Mouse (Mus musculus) ES-Bruce4 (cell line): ENCODE results near the gene Adamtsl4. TPM values are rescaled to one million over a fixed set of nuclear protein-coding genes. Genes with fewer than 3 reads are reported as not detected.

Experiments used
- H3K27ac ChIP-seq: 2 replicates; pipeline ENCODE4 v1.5.1; 2012; ENCODE audit warnings: low read length, inconsistent platforms; ENCODE audit not compliant: insufficient read depth
- H3K27me3 ChIP-seq: 2 replicates; pipeline ENCODE4 v1.6.1; 2012; ENCODE audit warnings: mild to moderate bottlenecking, low read length, inconsistent platforms; ENCODE audit not compliant: control insufficient read depth, poor library complexity, insufficient read depth, severe bottlenecking
- H3K36me3 ChIP-seq: 2 replicates; pipeline ENCODE4 v1.6.1; 2012; ENCODE audit warnings: inconsistent platforms, mild to moderate bottlenecking, low read length, moderate library complexity; ENCODE audit not compliant: control insufficient read depth, poor library complexity, insufficient read depth, severe bottlenecking
- H3K4me1 ChIP-seq: one replicate; pipeline ENCODE4 v1.8.1; 2011; ENCODE audit warnings: low read length; ENCODE audit not compliant: control insufficient read depth, insufficient read depth
- H3K4me3 ChIP-seq: 2 replicates; pipeline ENCODE4 v1.5.1; 2011; ENCODE audit warnings: low read depth, mild to moderate bottlenecking, low read length
- H3K9ac ChIP-seq: 2 replicates; pipeline ENCODE4 v1.6.1; 2012; ENCODE audit warnings: low read depth, mild to moderate bottlenecking, inconsistent platforms; ENCODE audit not compliant: poor library complexity, severe bottlenecking
- H3K9me3 ChIP-seq: replicated peaks from 2 replicates; pipeline ENCODE4 v1.6.1; 2012; ENCODE audit warnings: mild to moderate bottlenecking, low read length, inconsistent platforms; ENCODE audit not compliant: control insufficient read depth, poor library complexity, insufficient read depth, severe bottlenecking
- CTCF ChIP-seq: IDR thresholded peaks from one replicate; pipeline ENCODE4 v1.8.1; 2011; ENCODE audit warnings: low read depth, low read length
- EP300 ChIP-seq: IDR thresholded peaks from 2 replicates; pipeline ENCODE4 v1.6.1; 2011; ENCODE audit warnings: low read depth, low read length; ENCODE audit not compliant: insufficient read depth
- POLR2A ChIP-seq: IDR thresholded peaks from one replicate; pipeline ENCODE4 v1.8.1; 2011; ENCODE audit warnings: low read length; ENCODE audit not compliant: insufficient read depth
- polyA plus RNA-seq: library from polyadenylated mRNA; stranded (reverse); fragments of >200 nt; gene quantifications from 2 replicates; pipeline ENCODE4 v1.2.4, GENCODE M21; 2011; ENCODE audit warnings: low read depth; ENCODE audit not compliant: missing spikeins, insufficient read depth, insufficient read length

Adamtsl4 gene
- polyA plus RNA-seq, 1 experiment, result 10.1 TPM

GRCm38 (mm10) chr3:95668026-95668425, 19.7 kb downstream of the Adamtsl4 start:
- Histone ChIP-seq H3K9ac (peak overlapping the region; percentile 19), H3K27me3 (no peaks in the 10 kb centered on the region), H3K27ac (peak overlapping the region; percentile 95), H3K4me1 (peaks cover 8% of the 10 kb centered on the region), H3K36me3 (peaks cover 17% of the 10 kb centered on the region), H3K9me3 (no peaks in the 10 kb centered on the region), H3K4me3 (peak overlapping the region; percentile 14)
- TF ChIP-seq CTCF (no peak), POLR2A (no peak), EP300 (no peak)

GRCm38 (mm10) chr3:95667521-95667920, 20.2 kb downstream of the Adamtsl4 start:
- Histone ChIP-seq H3K9ac (peak overlapping the region; percentile 19), H3K36me3 (peaks cover 22% of the 10 kb centered on the region), H3K27ac (peak overlapping the region; percentile 95), H3K4me1 (peaks cover 8% of the 10 kb centered on the region), H3K27me3 (no peaks in the 10 kb centered on the region), H3K9me3 (no peaks in the 10 kb centered on the region), H3K4me3 (peak overlapping the region; percentile 14; the same call in 1 of the 2 replicates)
- TF ChIP-seq EP300, result no peak
- no peak for TF ChIP-seq POLR2A
- no peak for TF ChIP-seq CTCF

- TF ChIP-seq EP300, result peak; percentile 90
- no peak for TF ChIP-seq CTCF
- no peaks in the 10 kb centered on the region for H3K27me3 ChIP-seq
- no peak overlapping the region for H3K4me3 ChIP-seq
- peak overlapping the region; percentile 95 for H3K27ac ChIP-seq
- H3K4me1 ChIP-seq, result peaks cover 8% of the 10 kb centered on the region
- H3K9me3 ChIP-seq, result no peaks in the 10 kb centered on the region
- H3K9ac ChIP-seq, result peak overlapping the region; percentile 77
- H3K36me3 ChIP-seq, result peaks cover 33% of the 10 kb centered on the region
These were observed 21.4 kb downstream of the Adamtsl4 start for GRCm38 (mm10) chr3:95666124-95666844.

GRCm38 (mm10) chr3:95664940-95665352, 22.8 kb downstream of the Adamtsl4 start:
- Histone ChIP-seq H3K27ac (peak overlapping the region; percentile 98), H3K4me3 (peak overlapping the region; percentile 10; the same call in 1 of the 2 replicates), H3K9me3 (no peaks in the 10 kb centered on the region), H3K27me3 (no peaks in the 10 kb centered on the region), H3K36me3 (peaks cover 47% of the 10 kb centered on the region), H3K9ac (peak overlapping the region; percentile 77), H3K4me1 (peaks cover 8% of the 10 kb centered on the region)
- TF ChIP-seq POLR2A (no peak), EP300 (no peak), CTCF (no peak)

GRCm38 (mm10) chr3:95663969-95664608, 23.6 kb downstream of the Adamtsl4 start:
- Histone ChIP-seq H3K36me3 (peaks cover 54% of the 10 kb centered on the region), H3K27me3 (no peaks in the 10 kb centered on the region), H3K27ac (peak overlapping the region; percentile 98), H3K4me1 (peaks cover 6% of the 10 kb centered on the region), H3K9ac (peak overlapping the region; percentile 77), H3K4me3 (no peak overlapping the region), H3K9me3 (no peaks in the 10 kb centered on the region)
- TF ChIP-seq EP300, result no peak
- no peak for TF ChIP-seq POLR2A
- TF ChIP-seq CTCF, result no peak

- no peaks in the 10 kb centered on the region for H3K27me3 ChIP-seq
- no peak overlapping the region for H3K9ac ChIP-seq
- H3K36me3 ChIP-seq, result peaks cover 55% of the 10 kb centered on the region
- peaks cover 3% of the 10 kb centered on the region for H3K4me1 ChIP-seq
- H3K27ac ChIP-seq, result peak overlapping the region; percentile 98
- TF ChIP-seq CTCF (no peak), POLR2A (peak; percentile 23), EP300 (peak; percentile 80; the same call in 1 of the 2 replicates)
- no peaks in the 10 kb centered on the region for H3K9me3 ChIP-seq
- H3K4me3 ChIP-seq, result peak overlapping the region; percentile 11; the same call in 1 of the 2 replicates
These were observed 24.2 kb downstream of the Adamtsl4 start for GRCm38 (mm10) chr3:95663486-95663885.
